Mouse (Mus musculus): ENCODE measurements at regions not wholly inside any gene's neighbourhood (a gene's known extent, or its start where the extent isn't known, plus 50 kb on each side); places are given as distances from the start of the nearest gene placed in this dataset.

DNA sequence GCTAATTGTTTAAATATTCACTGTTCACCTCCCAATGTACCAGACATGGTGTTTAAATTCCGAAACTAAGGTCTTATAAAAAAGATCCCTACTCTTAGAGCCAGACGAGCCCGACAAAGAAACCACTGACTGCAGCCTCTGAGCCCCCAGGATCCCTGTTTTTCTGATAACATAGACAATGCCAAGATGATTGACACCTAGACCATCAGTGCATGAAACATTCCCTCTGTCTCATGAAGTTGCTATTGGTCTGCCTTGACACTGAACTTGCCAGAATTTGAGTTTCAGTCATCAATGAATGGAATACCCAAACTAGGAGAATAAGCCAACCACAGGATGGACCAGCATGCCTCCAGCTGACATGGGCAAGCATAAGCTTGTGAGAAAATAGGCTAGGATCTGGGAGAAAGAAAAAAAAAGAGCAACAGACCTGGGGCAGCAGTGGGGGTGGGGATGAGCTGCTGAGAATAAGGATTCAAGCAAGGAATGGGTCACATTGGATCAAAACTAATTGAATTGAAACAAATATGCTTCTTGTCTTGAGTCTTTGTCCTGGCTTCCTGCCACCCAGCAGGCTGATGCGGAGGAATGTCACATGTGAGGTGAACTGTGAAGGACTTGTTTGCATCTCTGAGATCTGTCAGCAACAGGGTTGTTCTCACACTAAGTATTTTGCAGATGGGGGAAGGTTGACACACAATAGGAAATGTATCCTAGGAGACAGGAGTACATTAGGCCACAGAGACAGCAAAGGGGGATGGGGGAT, 333.0 kb downstream of the Lpin1 start:
- ChIA-PET POLR2A (no interaction called here), CTCF (no interaction called here)

- CTCF ChIA-PET, result no interaction called here
- POLR2A ChIA-PET, result no interaction called here
These were observed 333.6 kb downstream of the Lpin1 start for GRCm38 (mm10) chr12:16277144-16277543.

DNA sequence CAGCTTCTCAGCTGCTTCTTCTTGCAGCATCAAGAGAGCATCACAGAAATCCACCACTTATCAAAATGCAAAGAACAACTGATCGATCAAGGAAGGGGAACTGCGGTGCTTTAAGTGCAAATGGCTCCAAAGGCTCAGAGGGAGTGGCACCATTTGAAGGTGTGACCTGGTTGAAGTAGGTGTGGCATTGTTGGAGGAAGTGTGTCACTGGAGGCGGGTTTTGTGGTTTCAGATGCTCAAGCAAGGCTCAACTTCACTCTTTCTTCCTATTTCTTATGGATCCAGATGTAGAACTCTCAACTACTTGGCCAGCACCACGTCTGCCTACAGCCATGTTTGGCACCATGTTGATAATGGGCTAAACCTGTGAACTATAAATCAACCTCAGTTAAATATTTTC, 334.5 kb downstream of the Lpin1 start:
- ChIA-PET POLR2A (no interaction called here), CTCF (no interaction called here)

- CTCF ChIA-PET, result no interaction called here
- POLR2A ChIA-PET, result no interaction called here
These were observed 338.3 kb downstream of the Lpin1 start for GRCm38 (mm10) chr12:16272441-16272840.

- ChIA-PET POLR2A (interaction anchor here in 1 of 4 experiments (0.6 kb wide), 1 partner anchor 420 kb away, joined by 7 read pairs; no protein-coding TSS in a partner anchor), CTCF (no interaction called here)
These were observed 339.9 kb downstream of the Lpin1 start for GRCm38 (mm10) chr12:16270876-16271275.

DNA sequence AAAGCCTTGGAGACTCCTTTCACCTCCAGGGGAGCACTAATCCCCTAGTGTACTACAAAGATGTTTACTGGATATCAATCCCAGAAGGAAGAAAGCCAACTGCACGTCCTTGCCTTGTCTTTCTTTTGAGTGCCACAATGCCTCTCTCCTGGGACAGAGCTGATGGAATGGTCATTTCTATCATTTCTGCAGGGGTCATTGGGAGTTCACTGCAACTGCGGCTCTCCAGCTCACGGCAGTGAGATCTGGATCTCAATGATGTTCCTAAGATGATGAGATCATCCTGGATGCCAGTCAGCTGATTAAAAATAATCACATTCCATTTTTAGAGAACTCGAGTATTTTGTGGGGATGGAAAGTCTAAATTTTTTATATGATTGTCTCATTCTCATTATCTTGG, 341.1 kb downstream of the Lpin1 start:
- ChIA-PET POLR2A (no interaction called here), CTCF (interaction anchor here in 1 of 4 experiments (0.7 kb wide), 1 partner anchor 43 kb away, joined by 3 read pairs; no protein-coding TSS in a partner anchor)

DNA sequence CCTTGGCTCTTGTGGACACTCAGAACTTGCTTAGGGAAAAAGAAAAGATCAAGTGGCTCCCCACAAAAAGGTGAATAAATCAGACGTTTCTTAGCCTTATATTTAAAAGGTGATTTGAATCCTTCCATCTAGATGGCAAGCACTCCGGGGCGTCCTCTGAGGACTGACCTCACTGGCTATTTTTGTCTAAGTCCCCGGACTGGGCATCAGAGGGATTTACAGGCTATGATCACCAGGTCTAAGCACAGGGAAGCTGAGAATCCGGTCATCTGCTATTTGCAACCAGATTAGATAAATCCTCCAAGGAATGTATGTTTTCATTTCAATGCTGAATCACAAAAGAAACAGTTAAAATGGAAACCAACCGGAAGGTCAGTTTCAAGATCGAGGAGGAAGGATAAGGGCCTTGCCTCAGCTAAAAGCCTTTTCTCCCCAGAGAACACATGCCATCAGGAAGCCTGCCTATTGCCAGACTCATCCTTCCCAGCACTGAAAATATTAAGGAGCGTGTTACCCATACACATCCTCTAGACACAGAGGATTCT, 342.1 kb downstream of the Lpin1 start:
- CTCF ChIA-PET, result no interaction called here
- POLR2A ChIA-PET, result no interaction called here

DNA sequence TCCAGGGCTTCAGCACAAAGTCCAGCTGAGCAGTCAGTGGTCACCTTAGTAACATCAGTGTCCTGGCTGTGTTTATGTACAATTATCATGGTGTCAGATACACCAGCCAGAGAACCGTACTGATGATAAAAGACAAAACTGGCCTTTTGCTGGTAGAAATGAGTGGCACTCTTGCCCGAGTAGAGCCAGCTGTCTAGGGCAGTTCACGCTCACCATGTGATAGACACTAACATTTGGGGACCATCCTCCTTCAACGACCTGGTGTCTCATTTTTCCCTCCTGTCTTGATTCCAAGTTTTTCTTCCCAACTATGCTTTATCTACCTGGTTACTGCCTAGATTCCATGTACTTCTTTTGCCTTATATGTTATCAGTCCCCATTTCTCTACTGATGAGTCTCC, 349.3 kb downstream of the Lpin1 start:
- ChIA-PET CTCF (no interaction called here), POLR2A (no interaction called here)

DNA sequence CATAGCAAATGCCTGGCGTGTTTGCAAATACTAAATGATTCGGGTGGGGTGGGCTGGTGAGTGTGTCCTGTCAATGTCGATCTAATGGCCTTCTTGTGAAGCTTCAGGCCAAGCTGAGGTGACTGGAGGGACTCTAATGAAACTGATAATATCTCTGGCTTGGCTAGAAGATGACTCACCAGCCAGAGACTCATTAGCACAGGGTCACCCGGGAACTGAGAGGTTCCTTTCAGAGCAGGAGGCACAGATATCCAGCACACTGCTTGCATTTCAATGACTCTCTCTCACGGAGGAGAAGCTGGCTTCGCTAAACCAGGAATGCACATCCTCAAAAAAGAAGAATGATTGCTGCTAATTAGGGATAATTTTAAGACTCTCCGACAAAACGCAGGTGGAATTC, 349.8 kb downstream of the Lpin1 start:
- CTCF ChIA-PET, result no interaction called here
- POLR2A ChIA-PET, result no interaction called here

DNA sequence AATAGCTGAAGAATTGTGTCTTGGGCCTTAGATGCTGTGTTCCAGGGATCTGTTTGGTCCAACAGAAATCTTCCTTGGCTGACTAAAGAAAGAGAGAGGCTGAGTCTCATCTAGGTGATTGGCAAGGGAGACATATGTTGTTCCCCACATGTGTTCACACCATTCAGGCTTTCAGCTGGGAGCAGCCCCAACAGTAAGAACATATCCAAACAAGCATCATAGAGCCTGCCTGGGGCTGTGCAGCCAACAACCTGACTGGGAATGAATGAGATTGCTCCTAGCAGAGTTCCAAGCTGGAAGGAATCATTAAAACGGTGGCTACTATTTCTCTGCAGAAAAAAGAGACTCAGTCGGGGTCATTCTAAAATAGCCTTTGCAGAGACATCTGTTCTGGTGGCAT, 350.3 kb downstream of the Lpin1 start:
- ChIA-PET CTCF (no interaction called here), POLR2A (no interaction called here)

GRCm38 (mm10) chr12:16250621-16251020, 360.1 kb downstream of the Lpin1 start:
- ChIA-PET CTCF (no interaction called here), POLR2A (no interaction called here)

DNA sequence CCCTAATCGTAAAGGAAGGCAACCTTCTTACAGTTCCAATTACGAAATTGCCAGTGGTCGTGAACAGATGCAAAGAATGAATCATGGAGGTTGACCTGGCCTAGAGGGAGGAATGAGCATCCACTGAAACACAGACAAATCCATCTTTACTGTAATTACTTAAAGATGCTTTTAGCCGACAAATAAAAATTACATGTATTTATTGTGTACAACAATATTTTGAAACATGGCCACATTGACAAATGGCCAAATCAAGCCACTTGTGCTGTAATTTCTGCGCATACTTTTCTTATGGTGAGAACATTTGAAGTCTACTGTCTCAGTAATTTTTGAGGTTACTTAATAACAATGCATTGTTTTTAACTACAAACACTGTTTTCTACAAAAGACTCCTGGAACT, 360.7 kb downstream of the Lpin1 start:
- POLR2A ChIA-PET, result no interaction called here

GRCm38 (mm10) chr12:16239792-16240191, 371.0 kb downstream of the Lpin1 start:
- CTCF ChIA-PET, result no interaction called here

More for the DNA sequence above, 360.7 kb downstream of the Lpin1 start:
- CTCF ChIA-PET, result no interaction called here

DNA sequence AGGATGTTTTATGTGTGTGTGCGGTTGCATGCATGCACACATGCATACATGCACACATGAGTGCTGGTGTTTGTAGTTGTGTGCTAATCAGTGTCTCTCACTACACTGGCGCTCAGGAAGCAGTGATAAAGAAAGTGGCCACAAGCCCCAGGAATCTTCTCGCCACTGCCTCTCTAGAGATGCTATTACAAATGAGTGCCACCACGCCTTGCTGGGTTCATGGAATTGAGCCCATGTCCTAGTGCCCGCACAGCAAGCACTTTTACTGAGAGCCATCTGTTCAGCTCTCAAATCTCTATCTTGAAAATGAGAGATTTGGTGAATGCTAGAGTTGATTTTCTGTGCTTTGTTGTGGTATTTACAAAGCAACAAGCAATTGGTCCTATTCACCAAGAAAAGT, 373.3 kb downstream of the Lpin1 start:
- POLR2A ChIA-PET, result no interaction called here
- CTCF ChIA-PET, result no interaction called here

More at GRCm38 (mm10) chr12:16239792-16240191, 371.0 kb downstream of the Lpin1 start:
- POLR2A ChIA-PET, result no interaction called here

GRCm38 (mm10) chr12:16233559-16233958, 377.2 kb downstream of the Lpin1 start:
- CTCF ChIA-PET, result no interaction called here
- POLR2A ChIA-PET, result no interaction called here

GRCm38 (mm10) chr12:16232828-16233227, 377.9 kb downstream of the Lpin1 start:
- ChIA-PET POLR2A (no interaction called here), CTCF (no interaction called here)

- CTCF ChIA-PET, result interaction anchor here in 1 of 4 experiments (0.6 kb wide), 1 partner anchor 1198 kb away, joined by 3 read pairs; no protein-coding TSS in a partner anchor
- POLR2A ChIA-PET, result no interaction called here
These were observed 378.7 kb downstream of the Lpin1 start for GRCm38 (mm10) chr12:16232051-16232450.

GRCm38 (mm10) chr12:16231093-16231492, 379.7 kb downstream of the Lpin1 start:
- ChIA-PET CTCF (no interaction called here), POLR2A (no interaction called here)

DNA sequence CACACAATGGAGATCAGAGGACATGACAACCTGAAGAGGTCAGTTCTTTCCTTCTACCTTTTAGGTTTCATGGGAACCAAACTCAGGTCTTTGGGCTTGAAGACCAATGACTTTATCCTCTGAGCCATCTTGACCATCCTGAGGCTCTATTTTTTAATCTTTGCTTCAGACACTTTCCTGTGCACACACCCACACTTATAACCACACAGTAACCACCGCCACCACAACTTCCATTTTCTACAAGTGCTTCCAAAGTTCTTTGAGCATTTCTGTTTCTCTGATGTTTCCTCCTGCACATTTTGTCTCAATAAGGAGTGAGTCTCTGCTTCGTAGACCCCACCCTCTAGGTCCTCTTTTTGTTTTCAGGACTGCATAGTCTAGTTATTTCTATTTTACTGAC, 385.3 kb downstream of the Lpin1 start:
- ChIA-PET CTCF (no interaction called here), POLR2A (no interaction called here)

GRCm38 (mm10) chr12:16222836-16223450, 387.8 kb downstream of the Lpin1 start:
- POLR2A ChIA-PET, result no interaction called here
- CTCF ChIA-PET, result no interaction called here

GRCm38 (mm10) chr12:16222205-16222604, 388.6 kb downstream of the Lpin1 start:
- POLR2A ChIA-PET, result no interaction called here
- CTCF ChIA-PET, result no interaction called here

DNA sequence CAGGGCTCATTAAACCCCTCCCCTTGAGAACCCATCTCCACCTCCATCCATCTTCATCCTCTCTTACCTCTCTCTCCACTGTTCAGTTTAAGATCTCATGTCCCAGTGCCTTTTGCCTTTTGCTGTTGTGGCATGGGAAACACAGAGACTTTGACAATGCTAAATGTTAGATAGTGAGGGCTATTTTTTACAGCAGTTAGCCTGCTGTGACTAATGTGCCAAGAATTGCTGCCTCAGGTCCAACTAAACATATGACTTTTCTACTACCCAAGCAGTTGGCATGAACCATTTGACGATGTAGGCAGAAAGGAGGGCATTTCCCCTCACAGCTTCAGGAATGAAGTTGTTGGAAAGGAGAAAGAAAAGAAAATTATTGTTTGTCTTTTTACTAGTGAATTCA, 389.6 kb downstream of the Lpin1 start:
- POLR2A ChIA-PET, result no interaction called here
- CTCF ChIA-PET, result no interaction called here
